Mouse (Mus musculus) brain, embryonic 14.5 days (tissue): ENCODE data around the gene Cdc123.

ENCODE experiments used
- CTCF ChIP-seq: fragments of 200-500 bp; IDR thresholded peaks from 2 replicates; pipeline ENCODE4 v1.5.1; 2012; ENCODE audit warnings: inconsistent platforms, mild to moderate bottlenecking, moderate library complexity, borderline replicate concordance; ENCODE audit not compliant: insufficient read depth, insufficient read length; ENCODE audit errors: extremely low read depth
- POLR2A ChIP-seq: fragments of 200-500 bp; IDR thresholded peaks from 2 replicates; pipeline ENCODE4 v1.6.1; 2012; ENCODE audit warnings: mild to moderate bottlenecking, inconsistent platforms, borderline replicate concordance; ENCODE audit not compliant: poor library complexity, insufficient read depth, insufficient read length, severe bottlenecking; ENCODE audit errors: extremely low read depth

DNA sequence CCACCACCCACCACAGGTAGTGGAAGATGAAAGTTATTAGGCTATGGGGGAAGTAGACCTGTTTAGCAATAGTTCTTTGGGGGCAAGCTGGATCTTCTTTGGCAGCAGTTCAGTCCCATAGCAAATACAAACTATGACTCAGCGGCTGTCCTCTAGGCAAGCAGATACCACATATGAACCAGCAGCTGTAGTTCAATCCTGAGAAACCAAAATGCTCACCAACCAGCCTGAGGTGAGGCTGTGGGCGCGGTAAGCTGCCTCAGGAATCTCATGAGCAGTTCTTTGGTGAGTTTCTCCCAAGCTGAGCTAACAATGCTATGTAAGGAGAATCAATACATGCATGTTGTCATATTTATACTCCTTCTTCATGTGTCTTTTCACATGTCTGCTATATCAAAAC lies 57.6 kb downstream of the Cdc123 start:
- TF ChIP-seq CTCF (no peak), POLR2A (no peak)
